Mouse (Mus musculus) subcutaneous adipose tissue, adult 2 months (tissue): Measurements from ENCODE around the gene Pja2. TPM values are rescaled to one million over a fixed set of nuclear protein-coding genes. Genes with fewer than 3 reads are reported as not detected.

Source experiments
- polyA plus RNA-seq: library from polyadenylated mRNA; depleted of rRNA; stranded (reverse); fragments of >200 nt; gene quantifications from 2 replicates; pipeline ENCODE4 v1.2.3, GENCODE M21; 2012; ENCODE audit warnings: low replicate concordance; rRNA removed

The Pja2 gene
- 21.8 and 27.3 TPM in 2 replicates for polyA plus RNA-seq

DNA sequence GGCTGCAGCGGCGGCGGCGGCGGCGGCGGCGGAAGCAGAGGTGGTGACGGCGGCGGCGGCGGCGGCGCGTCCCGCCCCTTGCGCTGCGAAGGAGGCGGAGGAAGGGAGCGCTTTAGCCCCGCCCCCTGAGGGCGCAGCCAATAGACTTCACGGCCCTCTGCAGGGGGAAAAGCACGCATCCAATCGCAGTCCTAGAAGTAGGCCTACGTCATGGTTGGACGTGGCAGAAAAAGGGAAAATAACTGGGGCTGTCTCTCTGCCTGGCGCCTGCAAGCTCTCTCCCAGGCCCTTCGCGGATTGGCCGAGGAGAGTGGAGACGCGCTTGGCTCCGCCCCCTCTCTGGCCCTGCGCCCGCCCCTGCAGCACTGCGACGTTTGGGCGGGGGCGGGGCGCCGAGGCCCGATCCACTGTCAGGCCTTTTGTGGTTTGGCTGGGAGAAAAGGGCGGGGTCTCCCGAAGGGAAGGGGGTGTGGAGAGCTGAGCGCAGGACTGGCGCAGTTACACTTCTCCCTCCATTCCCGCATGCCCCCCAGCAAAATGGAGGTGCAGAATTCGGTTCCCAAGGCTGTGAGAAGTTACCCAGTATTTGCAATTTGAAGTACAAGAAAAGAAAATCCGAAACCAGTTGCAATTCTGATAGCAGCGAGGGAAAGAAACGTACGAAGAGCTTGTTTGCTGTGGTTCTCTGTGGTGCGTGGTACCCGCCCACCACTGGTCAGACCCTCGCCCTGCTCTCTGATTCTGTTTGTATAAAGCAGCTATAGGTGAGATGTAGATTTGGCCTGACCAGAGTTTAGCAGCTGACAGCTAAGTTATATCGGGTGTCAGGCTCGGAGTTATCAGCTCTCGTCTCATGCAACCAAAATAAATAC is at the start of gene Pja2:
Gene Pja2, minus strand, starts transcription at position 19 of the 872 bp plus-strand sequence.

